Mouse (Mus musculus) frontal cortex, adult (tissue): ENCODE results near the gene Tacr2.
A peak's percentile ranks its signal among the peaks of the same experiment; 100 is the strongest.

Source experiments
- ATAC-seq: cut with Nextera tagmentation; 2 replicates; pipeline ENCODE4 v1.9.2; 2017; ENCODE audit warnings: mild to moderate bottlenecking, moderate library complexity, mixed read lengths; ENCODE audit not compliant: low TSS enrichment

Tacr2 gene

GRCm38 (mm10) chr10:62252000-62252488 lies at the start of gene Tacr2:
TSS of gene Tacr2 (plus strand) at chr10:62252438.
- no peak; the same call in 1 of the 2 replicates for ATAC-seq

GRCm38 (mm10) chr10:62202574-62202973 lies 49.7 kb upstream of the Tacr2 start:
- peak; percentile 96 for ATAC-seq

GRCm38 (mm10) chr10:62208241-62208896 lies 43.9 kb upstream of the Tacr2 start:
- ATAC-seq, result no peak

- ATAC-seq, result no peak
These were observed 40.9 kb upstream of the Tacr2 start for GRCm38 (mm10) chr10:62211310-62211709.

GRCm38 (mm10) chr10:62215169-62215616 lies 37.0 kb upstream of the Tacr2 start:
- ATAC-seq, result no peak

- no peak for ATAC-seq
These were observed 36.6 kb upstream of the Tacr2 start for GRCm38 (mm10) chr10:62215633-62216032.

- no peak for ATAC-seq
These were observed 35.6 kb upstream of the Tacr2 start for GRCm38 (mm10) chr10:62216595-62216994.

GRCm38 (mm10) chr10:62217196-62217595 lies 35.0 kb upstream of the Tacr2 start:
- ATAC-seq, result no peak

GRCm38 (mm10) chr10:62218044-62218788 lies 34.0 kb upstream of the Tacr2 start:
- no peak for ATAC-seq

- ATAC-seq, result no peak
These were observed 33.5 kb upstream of the Tacr2 start for GRCm38 (mm10) chr10:62218789-62219172.

- no peak for ATAC-seq
These were observed 31.3 kb upstream of the Tacr2 start for GRCm38 (mm10) chr10:62220732-62221514.

GRCm38 (mm10) chr10:62221647-62222046 lies 30.6 kb upstream of the Tacr2 start:
- ATAC-seq, result no peak

- no peak for ATAC-seq
These were observed 29.5 kb upstream of the Tacr2 start for GRCm38 (mm10) chr10:62222777-62223176.

- ATAC-seq, result no peak
These were observed 28.0 kb upstream of the Tacr2 start for GRCm38 (mm10) chr10:62224231-62224630.

GRCm38 (mm10) chr10:62225839-62226238 lies 26.4 kb upstream of the Tacr2 start:
- no peak for ATAC-seq

- ATAC-seq, result no peak
These were observed 24.1 kb upstream of the Tacr2 start for GRCm38 (mm10) chr10:62228126-62228525.

GRCm38 (mm10) chr10:62230708-62231394 lies 21.4 kb upstream of the Tacr2 start, which contains the start of gene Tspan15:
TSS of gene Tspan15 (minus strand) at chr10:62231251.
- ATAC-seq, result peak; percentile 93

- peak; percentile 55; the same call in 1 of the 2 replicates for ATAC-seq
These were observed 20.9 kb upstream of the Tacr2 start for GRCm38 (mm10) chr10:62231395-62231732.

- no peak for ATAC-seq
These were observed 20.4 kb upstream of the Tacr2 start for GRCm38 (mm10) chr10:62231811-62232210.

- peak; percentile 78 for ATAC-seq
These were observed 16.1 kb upstream of the Tacr2 start for GRCm38 (mm10) chr10:62236165-62236564.

- ATAC-seq, result no peak
These were observed 15.0 kb upstream of the Tacr2 start for GRCm38 (mm10) chr10:62237205-62237604.

- ATAC-seq, result peak; percentile 58; the same call in 1 of the 2 replicates
These were observed 13.6 kb upstream of the Tacr2 start for GRCm38 (mm10) chr10:62238688-62239087.
